Mouse (Mus musculus): Measurements from ENCODE around the gene Lhfpl3. TPM values are rescaled to one million over a fixed set of nuclear protein-coding genes. Genes with fewer than 3 reads are reported as not detected.

The Lhfpl3 gene
- polyA plus RNA-seq, 1 experiment from 2014 or later: 0.09 TPM

DNA sequence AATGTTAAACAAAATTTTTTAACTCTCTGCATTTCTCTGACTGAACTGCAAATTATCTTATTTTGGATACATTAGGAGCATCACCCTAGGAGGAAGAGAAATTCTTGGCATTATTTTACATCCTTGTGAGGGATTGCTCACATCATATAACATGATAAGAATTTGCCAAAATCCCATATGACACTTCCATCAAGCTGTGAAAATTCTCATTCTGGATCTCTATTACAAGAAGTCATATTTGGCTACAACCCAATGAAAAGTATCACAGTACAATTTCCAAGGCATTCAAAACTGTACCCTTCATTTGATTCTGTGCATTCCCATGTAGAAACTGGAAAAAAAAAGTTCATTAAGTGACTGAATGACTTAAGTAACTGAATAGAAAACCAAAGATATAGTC, 180.3 kb downstream of the Lhfpl3 start:
- H3K4me2 ChIP-seq: no peak overlapping the region
- H3K27ac ChIP-seq (ENCODE audit: poor library complexity, severe bottlenecking): no peak overlapping the region
- no peaks in the 10 kb centered on the region for H3K27me3 ChIP-seq (replicated peaks)
- no peaks in the 10 kb centered on the region for H3K9me3 ChIP-seq (replicated peaks)
- H3K9ac ChIP-seq: no peak overlapping the region
- no peak for ATAC-seq (ENCODE audit: insufficient number of reproducible peaks, low FRiP score)
- H3K4me3 ChIP-seq: no peak overlapping the region
- H3K4me1 ChIP-seq (replicated peaks): no peaks in the 10 kb centered on the region
- no peaks in the 10 kb centered on the region for H3K36me3 ChIP-seq

DNA sequence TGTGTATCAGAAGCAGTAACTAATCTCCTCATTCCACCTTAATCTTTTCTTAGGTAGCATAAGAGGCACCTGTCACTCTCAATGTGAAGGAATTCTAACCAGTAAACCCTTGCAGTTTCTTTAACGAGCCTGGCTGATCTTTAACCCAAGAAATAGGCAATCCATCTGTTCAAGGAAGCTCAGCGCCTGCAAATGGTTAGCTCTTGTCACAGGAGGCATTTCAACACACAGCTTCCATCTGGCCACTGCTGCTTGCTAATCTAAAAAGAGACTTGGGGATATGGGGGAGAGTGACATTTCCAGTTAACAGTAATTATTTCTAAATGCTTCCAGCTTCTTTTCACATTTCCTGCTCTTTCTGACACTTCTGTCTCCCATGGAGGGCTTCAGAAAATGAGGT, 182.9 kb downstream of the Lhfpl3 start:
- Histone ChIP-seq H3K9ac (no peak overlapping the region), H3K27ac (ENCODE audit: poor library complexity, severe bottlenecking) (no peak overlapping the region), H3K36me3 (no peaks in the 10 kb centered on the region), H3K27me3 (replicated peaks) (no peaks in the 10 kb centered on the region), H3K4me3 (no peak overlapping the region), H3K9me3 (replicated peaks) (no peaks in the 10 kb centered on the region), H3K4me1 (replicated peaks) (no peaks in the 10 kb centered on the region), H3K4me2 (no peak overlapping the region)
- 46% methylated on average over 2 of the region's 2 CpGs for WGBS
- ATAC-seq (ENCODE audit: insufficient number of reproducible peaks, low FRiP score): no peak

DNA sequence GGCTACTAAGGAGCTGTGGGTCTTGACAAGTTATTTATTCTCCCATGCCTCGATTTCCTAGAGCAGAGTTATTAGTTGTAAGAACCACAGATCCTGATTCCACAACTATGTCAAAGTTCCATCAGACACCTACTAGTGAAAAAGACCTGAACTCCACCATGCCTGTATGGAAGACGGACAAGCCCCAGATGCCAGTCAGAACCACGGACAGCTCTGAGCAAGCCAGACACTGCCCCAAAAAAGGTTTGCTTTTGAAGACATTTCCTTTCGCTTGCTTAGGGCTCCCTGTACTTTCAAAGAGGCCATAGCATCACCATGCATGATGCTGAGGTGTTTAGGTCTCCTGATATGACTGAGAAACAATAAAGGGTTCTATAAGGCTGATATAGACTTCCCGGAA, 197.4 kb downstream of the Lhfpl3 start:
- no peaks in the 10 kb centered on the region for H3K36me3 ChIP-seq
- no peak overlapping the region for H3K4me2 ChIP-seq
- H3K9ac ChIP-seq: no peak overlapping the region
- WGBS: 41% methylated on average over 5 of the region's 5 CpGs
- no peak overlapping the region for H3K4me3 ChIP-seq
- H3K27me3 ChIP-seq (replicated peaks): no peaks in the 10 kb centered on the region
- no peak for ATAC-seq (ENCODE audit: insufficient number of reproducible peaks, low FRiP score)
- H3K9me3 ChIP-seq (replicated peaks): no peaks in the 10 kb centered on the region
- H3K4me1 ChIP-seq (replicated peaks): no peaks in the 10 kb centered on the region
- no peak overlapping the region for H3K27ac ChIP-seq (ENCODE audit: poor library complexity, severe bottlenecking)

DNA sequence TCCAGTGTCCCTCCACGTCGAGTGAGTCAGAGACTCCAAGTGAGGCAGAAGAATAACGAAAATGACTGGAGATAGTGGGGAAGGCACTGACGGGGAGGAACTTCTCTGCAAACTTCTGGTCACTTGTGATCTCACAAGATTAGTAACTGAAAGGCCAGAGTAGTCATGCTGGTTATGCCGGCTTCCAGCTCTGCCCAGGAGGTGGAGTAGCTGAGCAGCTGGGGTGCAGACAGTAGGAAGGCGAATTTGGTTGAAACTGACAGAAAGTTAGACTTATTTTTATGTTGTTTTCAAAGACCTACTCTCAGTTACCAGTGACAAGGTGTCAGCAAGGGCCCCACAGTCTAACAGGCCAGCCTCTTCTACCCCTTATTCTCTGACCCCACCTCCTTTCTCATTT, 217.4 kb downstream of the Lhfpl3 start:
- H3K36me3 ChIP-seq: no peaks in the 10 kb centered on the region
- 46% methylated on average over 6 of the region's 6 CpGs for WGBS
- no peak overlapping the region for H3K9ac ChIP-seq
- no peak for ATAC-seq (ENCODE audit: insufficient number of reproducible peaks, low FRiP score)
- no peak overlapping the region for H3K4me3 ChIP-seq
- no peaks in the 10 kb centered on the region for H3K9me3 ChIP-seq (replicated peaks)
- no peaks in the 10 kb centered on the region for H3K4me1 ChIP-seq (replicated peaks)
- no peaks in the 10 kb centered on the region for H3K27me3 ChIP-seq (replicated peaks)
- no peak overlapping the region for H3K27ac ChIP-seq (ENCODE audit: poor library complexity, severe bottlenecking)
- H3K4me2 ChIP-seq: no peak overlapping the region

DNA sequence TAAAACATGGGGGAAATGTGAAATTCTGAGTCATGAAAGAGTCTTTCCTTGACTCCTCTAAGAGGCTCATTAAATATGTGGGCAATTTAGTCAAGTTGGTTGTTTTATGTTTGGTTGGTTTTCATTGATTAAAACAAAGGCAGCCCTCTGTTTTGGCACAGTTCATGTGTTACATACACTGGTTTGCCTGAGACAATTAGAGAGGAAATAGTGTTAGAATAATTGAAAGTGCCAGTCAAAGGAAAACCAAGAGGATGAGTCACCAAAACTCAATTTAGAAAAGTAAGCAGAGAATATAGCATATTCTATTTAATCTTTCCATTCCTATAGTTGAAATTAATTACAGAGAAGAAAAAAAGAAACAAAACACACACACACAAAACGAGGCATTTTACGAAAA, 240.9 kb downstream of the Lhfpl3 start:
- Histone ChIP-seq H3K27ac (ENCODE audit: poor library complexity, severe bottlenecking) (no peak overlapping the region), H3K36me3 (no peaks in the 10 kb centered on the region), H3K9me3 (replicated peaks) (no peaks in the 10 kb centered on the region), H3K27me3 (replicated peaks) (no peaks in the 10 kb centered on the region), H3K4me3 (no peak overlapping the region), H3K4me2 (no peak overlapping the region), H3K4me1 (replicated peaks) (no peaks in the 10 kb centered on the region), H3K9ac (no peak overlapping the region)
- ATAC-seq (ENCODE audit: insufficient number of reproducible peaks, low FRiP score): no peak
- WGBS: 77% methylated on average over 2 of the region's 2 CpGs

DNA sequence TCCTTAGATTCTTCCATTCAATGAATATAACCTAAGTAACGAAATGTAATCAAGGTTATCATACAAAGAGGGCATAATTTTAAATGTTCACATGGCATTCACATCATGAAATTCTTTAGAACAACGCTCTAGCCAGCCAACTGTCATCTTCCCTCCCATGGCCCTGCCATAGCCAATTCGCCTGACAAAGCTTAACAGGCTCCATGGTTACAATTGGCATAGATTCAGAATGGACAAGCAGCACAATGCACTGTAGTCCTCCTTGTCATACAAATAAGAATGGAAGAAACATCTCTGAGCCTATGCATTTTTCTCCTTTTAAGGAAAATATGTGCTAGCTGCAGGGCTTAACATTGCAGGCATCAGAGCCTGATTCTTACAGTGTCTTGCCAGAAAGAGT, 254.0 kb downstream of the Lhfpl3 start:
- 65% methylated on average over 3 of the region's 3 CpGs for WGBS
- no peak for ATAC-seq (ENCODE audit: insufficient number of reproducible peaks, low FRiP score)
- Histone ChIP-seq H3K9me3 (replicated peaks) (no peaks in the 10 kb centered on the region), H3K9ac (no peak overlapping the region), H3K4me3 (no peak overlapping the region), H3K27me3 (replicated peaks) (no peaks in the 10 kb centered on the region), H3K4me2 (no peak overlapping the region), H3K36me3 (no peaks in the 10 kb centered on the region), H3K4me1 (replicated peaks) (peaks cover 4% of the 10 kb centered on the region; the same call in 1 of the 2 replicates), H3K27ac (ENCODE audit: poor library complexity, severe bottlenecking) (no peak overlapping the region)

DNA sequence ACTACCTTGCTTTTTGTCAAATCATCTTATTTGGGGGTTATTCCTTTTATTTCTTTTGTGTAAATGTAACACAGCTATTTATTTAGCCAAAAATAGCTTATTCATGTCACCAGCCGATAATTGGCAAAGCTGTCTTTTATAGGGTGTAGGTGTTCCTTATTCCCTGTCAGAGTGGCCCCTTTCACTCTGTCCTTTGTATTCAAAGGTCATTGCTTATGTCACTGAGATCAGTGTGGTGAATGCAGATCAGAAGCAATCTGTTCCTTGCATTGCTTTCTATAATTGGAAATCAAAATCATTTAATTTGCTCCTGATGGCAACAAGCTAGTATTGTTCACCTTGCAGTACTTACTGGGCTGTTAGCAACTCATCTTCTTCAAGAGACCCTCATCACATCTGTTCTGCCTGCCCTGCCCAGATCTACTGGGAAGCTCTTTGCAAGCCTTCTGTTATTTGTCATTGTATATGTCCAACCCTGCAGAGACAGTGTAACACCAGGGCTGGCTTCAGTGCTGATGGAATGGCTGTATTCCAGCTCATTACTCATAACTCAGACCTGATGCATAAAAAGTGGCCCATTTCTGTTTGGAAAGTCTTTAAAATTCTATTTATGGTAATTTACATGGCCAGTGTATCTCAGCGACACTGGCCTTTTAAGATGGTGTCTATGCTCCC, 257.4 kb downstream of the Lhfpl3 start:
- H3K4me3 ChIP-seq: no peak overlapping the region
- WGBS: 71% methylated on average over 2 of the region's 2 CpGs

DNA sequence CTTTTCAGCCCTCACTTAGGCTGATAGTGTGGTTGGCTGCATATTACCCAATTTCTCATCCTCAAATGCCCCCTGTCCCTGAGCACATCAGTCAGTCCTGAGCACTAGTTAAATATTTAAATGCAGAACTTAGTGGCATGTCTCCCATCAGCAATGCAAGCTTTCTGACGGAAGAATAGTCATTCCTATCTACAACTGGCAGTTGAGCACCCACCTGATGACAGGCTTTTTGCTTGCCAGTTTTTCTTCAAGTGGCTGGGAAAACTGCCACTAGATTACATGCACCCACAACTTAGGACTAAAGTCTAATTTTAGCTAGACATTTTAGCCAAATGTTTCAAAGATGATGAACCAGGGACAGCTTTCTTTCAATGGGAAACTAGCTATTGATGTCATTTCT, 260.3 kb downstream of the Lhfpl3 start:
- H3K27ac ChIP-seq (ENCODE audit: poor library complexity, severe bottlenecking): no peak overlapping the region
- ATAC-seq (ENCODE audit: insufficient number of reproducible peaks, low FRiP score): no peak
- H3K4me3 ChIP-seq: no peak overlapping the region
- H3K9ac ChIP-seq: no peak overlapping the region
- peaks cover 4% of the 10 kb centered on the region; the same call in 1 of the 2 replicates for H3K4me1 ChIP-seq (replicated peaks)
- no peak overlapping the region for H3K4me2 ChIP-seq
- H3K27me3 ChIP-seq (replicated peaks): no peaks in the 10 kb centered on the region
- H3K36me3 ChIP-seq: no peaks in the 10 kb centered on the region
- H3K9me3 ChIP-seq (replicated peaks): no peaks in the 10 kb centered on the region
- 21% methylated on average over 1 of the region's 1 CpGs for WGBS

More for the DNA sequence above, 257.4 kb downstream of the Lhfpl3 start:
- Histone ChIP-seq H3K36me3 (no peaks in the 10 kb centered on the region), H3K4me2 (no peak overlapping the region), H3K4me1 (replicated peaks) (peaks cover 4% of the 10 kb centered on the region; the same call in 1 of the 2 replicates), H3K27ac (ENCODE audit: poor library complexity, severe bottlenecking) (no peak overlapping the region), H3K9ac (no peak overlapping the region), H3K27me3 (replicated peaks) (no peaks in the 10 kb centered on the region), H3K9me3 (replicated peaks) (no peaks in the 10 kb centered on the region)
- no peak for ATAC-seq (ENCODE audit: insufficient number of reproducible peaks, low FRiP score)

DNA sequence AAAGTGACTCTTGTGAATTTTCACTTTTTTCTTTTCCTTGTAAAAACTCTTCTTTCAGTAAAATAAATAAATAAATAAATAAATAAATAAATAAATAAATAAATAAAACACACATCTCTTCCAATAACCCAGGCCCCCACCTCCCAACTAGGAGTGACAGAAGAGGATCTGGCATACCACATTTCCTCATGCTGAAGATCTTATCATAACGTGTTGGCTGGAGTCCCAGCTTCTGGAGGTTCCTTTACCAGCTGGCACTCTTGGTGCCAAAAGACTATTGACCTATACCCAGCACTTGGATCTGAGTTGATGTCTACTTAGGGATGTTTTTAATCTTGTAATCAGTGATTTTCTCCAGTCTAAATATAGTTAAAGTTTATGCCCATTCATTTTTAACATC, 264.6 kb downstream of the Lhfpl3 start:
- H3K4me3 ChIP-seq: no peak overlapping the region
- no peak for ATAC-seq (ENCODE audit: insufficient number of reproducible peaks, low FRiP score)
- H3K36me3 ChIP-seq: no peaks in the 10 kb centered on the region
- no peaks in the 10 kb centered on the region for H3K27me3 ChIP-seq (replicated peaks)
- H3K4me1 ChIP-seq (replicated peaks): no peaks in the 10 kb centered on the region
- no peak overlapping the region for H3K9ac ChIP-seq
- no peak overlapping the region for H3K27ac ChIP-seq (ENCODE audit: poor library complexity, severe bottlenecking)
- 66% methylated on average over 1 of the region's 1 CpGs for WGBS
- H3K4me2 ChIP-seq: no peak overlapping the region
- H3K9me3 ChIP-seq (replicated peaks): no peaks in the 10 kb centered on the region

DNA sequence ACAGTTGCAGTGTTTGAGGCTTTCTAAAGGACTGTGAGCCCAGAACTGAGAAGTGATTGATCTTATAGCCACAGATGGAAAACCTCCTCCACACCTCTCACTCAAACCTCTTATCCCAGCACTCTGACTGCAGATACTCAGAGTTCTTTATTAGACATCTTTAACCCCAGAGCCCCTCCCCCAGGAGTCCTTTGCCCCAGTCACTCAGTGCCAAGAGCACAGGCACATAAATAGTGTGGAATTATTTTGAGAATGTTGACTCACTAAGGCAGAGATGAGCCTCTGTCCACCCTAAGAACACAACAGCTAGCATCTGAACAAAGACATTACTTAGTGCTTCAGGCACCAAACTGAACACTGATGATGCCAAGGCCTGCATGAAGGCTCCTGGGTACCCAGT, 268.1 kb downstream of the Lhfpl3 start:
- no peak overlapping the region for H3K4me3 ChIP-seq
- H3K9ac ChIP-seq: no peak overlapping the region
- no peak overlapping the region for H3K27ac ChIP-seq (ENCODE audit: poor library complexity, severe bottlenecking)
- no peak for ATAC-seq (ENCODE audit: insufficient number of reproducible peaks, low FRiP score)
- no peaks in the 10 kb centered on the region for H3K9me3 ChIP-seq (replicated peaks)
- no peak overlapping the region for H3K4me2 ChIP-seq
- no peaks in the 10 kb centered on the region for H3K36me3 ChIP-seq
- no peaks in the 10 kb centered on the region for H3K27me3 ChIP-seq (replicated peaks)
- no peaks in the 10 kb centered on the region for H3K4me1 ChIP-seq (replicated peaks)

DNA sequence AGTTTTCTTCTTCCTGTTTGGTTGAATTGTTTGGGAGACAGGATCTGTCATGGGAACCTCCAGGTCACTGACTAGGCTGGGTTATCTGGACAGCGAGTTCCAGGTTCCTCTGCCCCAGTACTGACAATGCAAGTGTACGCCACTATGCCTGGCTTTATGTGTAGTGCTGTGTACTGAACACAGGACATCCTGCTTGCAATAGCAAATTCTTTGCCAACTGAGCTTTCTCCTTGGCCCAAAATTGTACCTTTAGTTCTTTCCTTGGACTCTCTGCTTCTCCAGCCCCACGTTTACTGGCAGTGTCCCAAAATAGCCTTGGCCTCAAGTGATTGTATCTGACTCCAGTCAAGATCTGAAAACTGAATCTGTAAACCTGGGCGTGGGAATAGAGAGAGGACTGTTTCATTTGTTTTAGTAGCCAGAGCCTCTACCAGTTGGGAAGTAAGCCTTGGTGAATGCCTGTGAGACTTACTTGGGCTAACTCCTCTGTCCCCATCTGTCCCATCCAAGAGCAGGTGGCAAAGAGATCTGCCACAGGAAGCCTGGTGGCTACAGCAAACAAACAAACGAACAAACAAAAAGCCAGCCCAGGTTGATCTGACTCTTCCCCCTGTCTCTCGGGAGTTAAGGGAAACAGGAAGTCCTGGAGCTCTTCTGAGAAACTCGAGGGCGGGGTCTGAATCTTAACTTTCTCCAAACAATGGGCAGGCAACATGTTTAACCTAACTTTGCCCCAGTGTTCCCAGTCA, 269.9 kb downstream of the Lhfpl3 start:
- no peaks in the 10 kb centered on the region for H3K4me1 ChIP-seq (replicated peaks)
- no peaks in the 10 kb centered on the region for H3K9me3 ChIP-seq (replicated peaks)
- H3K27ac ChIP-seq (ENCODE audit: poor library complexity, severe bottlenecking): no peak overlapping the region
- no peak overlapping the region for H3K9ac ChIP-seq
- no peaks in the 10 kb centered on the region for H3K27me3 ChIP-seq (replicated peaks)
- no peak overlapping the region for H3K4me2 ChIP-seq
- ATAC-seq (ENCODE audit: insufficient number of reproducible peaks, low FRiP score): no peak
- no peak overlapping the region for H3K4me3 ChIP-seq
- WGBS: 54% methylated on average over 8 of the region's 8 CpGs
- no peaks in the 10 kb centered on the region for H3K36me3 ChIP-seq
